Mouse (Mus musculus) embryonic facial prominence, embryonic 15.5 days (tissue): ENCODE data around the gene Ltb. TPM values are rescaled to one million over a fixed set of nuclear protein-coding genes. Genes with fewer than 3 reads are reported as not detected.

Source experiments
- ATAC-seq: fragments of 200-750 bp; cut with Nextera tagmentation; 2 replicates; pipeline ENCODE4 v1.8.0; 2017; ENCODE audit warnings: low read depth, moderate TSS enrichment; ENCODE audit not compliant: insufficient number of reproducible peaks, low FRiP score, low TSS enrichment
- H3K27ac ChIP-seq: fragments of 300-500 bp; sonication (generic); replicated peaks from 2 replicates; pipeline ENCODE4 v1.5.1; 2015; ENCODE audit warnings: mild to moderate bottlenecking, inconsistent platforms
- H3K27me3 ChIP-seq: fragments of 300-500 bp; sonication (generic); 2 replicates; pipeline ENCODE4 v1.6.1; 2015; ENCODE audit warnings: inconsistent platforms
- H3K36me3 ChIP-seq: fragments of 300-500 bp; sonication (generic); 2 replicates; pipeline ENCODE4 v1.6.1; 2015; ENCODE audit warnings: mild to moderate bottlenecking, inconsistent platforms
- H3K4me1 ChIP-seq: fragments of 300-500 bp; sonication (generic); 2 replicates; pipeline ENCODE4 v1.6.1; 2015; ENCODE audit warnings: inconsistent platforms
- H3K4me2 ChIP-seq: fragments of 300-500 bp; sonication (generic); replicated peaks from 2 replicates; pipeline ENCODE4 v1.6.1; 2015; ENCODE audit warnings: mild to moderate bottlenecking, inconsistent platforms
- H3K4me3 ChIP-seq: fragments of 300-500 bp; sonication (generic); replicated peaks from 2 replicates; pipeline ENCODE4 v1.5.1; 2015; ENCODE audit warnings: mild to moderate bottlenecking, inconsistent platforms
- H3K9ac ChIP-seq: fragments of 300-500 bp; sonication (generic); 2 replicates; pipeline ENCODE4 v1.6.1; 2015; ENCODE audit warnings: inconsistent platforms
- H3K9me3 ChIP-seq: fragments of 300-500 bp; sonication (generic); replicated peaks from 2 replicates; pipeline ENCODE4 v1.6.1; 2016; ENCODE audit warnings: inconsistent platforms
- WGBS: fragments of 180-500 bp; shearing (Covaris S2); methylation state at CpG from one replicate; pipeline ENCODE4 v1.1.7; 2015; 5-methylcytosine and 5-hydroxymethylcytosine counted together
- polyA plus RNA-seq: library from polyadenylated mRNA; unstranded; fragments of >200 nt; fragmentation: Nextera tagmentation; extraction: Ambion mirVana; gene quantifications from 2 replicates; pipeline ENCODE4 v1.2.1, GENCODE M21; 2015

Ltb gene
- polyA plus RNA-seq, 1 experiment from 2014 or later = 2.3 TPM

GRCm38 (mm10) chr17:35157661-35158175 is 36.5 kb upstream of the Ltb start:
- Histone ChIP-seq H3K27ac (no peak overlapping the region), H3K4me3 (no peak overlapping the region), H3K27me3 (no peaks in the 10 kb centered on the region), H3K4me1 (peaks cover 24% of the 10 kb centered on the region), H3K36me3 (peaks cover 97% of the 10 kb centered on the region), H3K9ac (no peak overlapping the region), H3K9me3 (no peaks in the 10 kb centered on the region), H3K4me2 (no peak overlapping the region)
- ATAC-seq = no peak
- 88% methylated on average over 8 of the region's 8 CpGs for WGBS

- Histone ChIP-seq H3K4me3 (no peak overlapping the region), H3K27ac (no peak overlapping the region), H3K9ac (no peak overlapping the region), H3K27me3 (no peaks in the 10 kb centered on the region), H3K9me3 (no peaks in the 10 kb centered on the region), H3K36me3 (peaks cover 84% of the 10 kb centered on the region), H3K4me2 (no peak overlapping the region), H3K4me1 (peaks cover 32% of the 10 kb centered on the region)
- no peak for ATAC-seq
- WGBS = 90% methylated on average over 16 of the region's 16 CpGs
Observed at GRCm38 (mm10) chr17:35158850-35159593, 35.2 kb upstream of the Ltb start.

GRCm38 (mm10) chr17:35159638-35160037 is 34.6 kb upstream of the Ltb start:
- ATAC-seq = no peak
- no peak overlapping the region for H3K9ac ChIP-seq
- H3K4me2 ChIP-seq = no peak overlapping the region
- H3K27me3 ChIP-seq = no peaks in the 10 kb centered on the region
- H3K4me3 ChIP-seq = no peak overlapping the region
- WGBS = 81% methylated on average over 7 of the region's 7 CpGs
- no peaks in the 10 kb centered on the region for H3K9me3 ChIP-seq
- no peak overlapping the region for H3K27ac ChIP-seq
- H3K4me1 ChIP-seq = peaks cover 28% of the 10 kb centered on the region
- peaks cover 78% of the 10 kb centered on the region for H3K36me3 ChIP-seq

- Histone ChIP-seq H3K4me3 (0 out of 2 replicates have a peak overlapping the region, but pooled peaks have one; percentile 100), H3K36me3 (peaks cover 60% of the 10 kb centered on the region), H3K4me1 (peaks cover 34% of the 10 kb centered on the region), H3K4me2 (no peak overlapping the region), H3K9me3 (no peaks in the 10 kb centered on the region), H3K9ac (no peak overlapping the region), H3K27ac (no peak overlapping the region), H3K27me3 (no peaks in the 10 kb centered on the region)
- WGBS = 81% methylated on average over 11 of the region's 11 CpGs
- ATAC-seq = no peak
Observed at GRCm38 (mm10) chr17:35161421-35161820, 32.8 kb upstream of the Ltb start.

GRCm38 (mm10) chr17:35162121-35162520 is 32.1 kb upstream of the Ltb start:
- H3K4me1 ChIP-seq = peaks cover 35% of the 10 kb centered on the region
- H3K4me3 ChIP-seq = peak overlapping the region; percentile 100
- H3K9me3 ChIP-seq = no peaks in the 10 kb centered on the region
- peak overlapping the region; percentile 88 for H3K4me2 ChIP-seq
- H3K27me3 ChIP-seq = no peaks in the 10 kb centered on the region
- no peak for ATAC-seq
- H3K27ac ChIP-seq = peak overlapping the region; percentile 39
- no peak overlapping the region for H3K9ac ChIP-seq
- H3K36me3 ChIP-seq = peaks cover 53% of the 10 kb centered on the region
- 67% methylated on average over 14 of the region's 14 CpGs for WGBS

GRCm38 (mm10) chr17:35162730-35163129 is 31.5 kb upstream of the Ltb start:
- Histone ChIP-seq H3K4me3 (peak overlapping the region; percentile 100), H3K4me2 (peak overlapping the region; percentile 88), H3K27ac (peak overlapping the region; percentile 39), H3K36me3 (peaks cover 47% of the 10 kb centered on the region), H3K9me3 (no peaks in the 10 kb centered on the region), H3K27me3 (no peaks in the 10 kb centered on the region), H3K9ac (peak overlapping the region; percentile 100), H3K4me1 (peaks cover 35% of the 10 kb centered on the region)
- no peak for ATAC-seq
- 31% methylated on average over 12 of the region's 12 CpGs for WGBS

GRCm38 (mm10) chr17:35163326-35164081 is 30.7 kb upstream of the Ltb start:
- Histone ChIP-seq H3K4me1 (peaks cover 35% of the 10 kb centered on the region), H3K4me2 (peak overlapping the region; percentile 88), H3K4me3 (peak overlapping the region; percentile 100), H3K27me3 (no peaks in the 10 kb centered on the region), H3K9me3 (no peaks in the 10 kb centered on the region), H3K27ac (peak overlapping the region; percentile 100), H3K9ac (peak overlapping the region; percentile 100), H3K36me3 (peaks cover 39% of the 10 kb centered on the region)
- WGBS = 6% methylated on average over 8 of the region's 8 CpGs
- no peak for ATAC-seq

GRCm38 (mm10) chr17:35164218-35164567 is 30.0 kb upstream of the Ltb start:
- peaks cover 35% of the 10 kb centered on the region for H3K4me1 ChIP-seq
- no peaks in the 10 kb centered on the region for H3K27me3 ChIP-seq
- peak overlapping the region; percentile 88 for H3K4me2 ChIP-seq
- WGBS = 0% methylated on average over 28 of the region's 28 CpGs
- no peak for ATAC-seq
- peak overlapping the region; percentile 100 for H3K4me3 ChIP-seq
- no peaks in the 10 kb centered on the region for H3K9me3 ChIP-seq
- peak overlapping the region; percentile 100 for H3K27ac ChIP-seq
- peaks cover 32% of the 10 kb centered on the region for H3K36me3 ChIP-seq
- H3K9ac ChIP-seq = peak overlapping the region; percentile 100

GRCm38 (mm10) chr17:35164568-35165450 is 29.4 kb upstream of the Ltb start, which contains the start of gene Prrc2a:
TSS of gene Prrc2a (minus strand) at chr17:35164897.
- ATAC-seq = peak; percentile 95
- H3K9me3 ChIP-seq = no peaks in the 10 kb centered on the region
- peak within 1 kb of the TSS; percentile 100 for H3K4me3 ChIP-seq
- WGBS = under 1% methylated on average over 74 of the region's 89 CpGs
- H3K27me3 ChIP-seq = no peaks in the 10 kb centered on the region
- peaks cover 35% of the 10 kb centered on the region for H3K4me1 ChIP-seq
- H3K36me3 ChIP-seq = peaks cover 26% of the 10 kb centered on the region
- H3K27ac ChIP-seq = peak within 1 kb of the TSS; percentile 100
- peak within 1 kb of the TSS; percentile 88 for H3K4me2 ChIP-seq
- H3K9ac ChIP-seq = peak within 1 kb of the TSS; percentile 100

GRCm38 (mm10) chr17:35165451-35166155 is 28.6 kb upstream of the Ltb start:
- Histone ChIP-seq H3K9ac (peak overlapping the region; percentile 44), H3K4me2 (peak overlapping the region; percentile 50), H3K4me1 (peaks cover 35% of the 10 kb centered on the region), H3K4me3 (peak overlapping the region; percentile 100), H3K9me3 (no peaks in the 10 kb centered on the region), H3K36me3 (peaks cover 18% of the 10 kb centered on the region), H3K27me3 (no peaks in the 10 kb centered on the region), H3K27ac (peak overlapping the region; percentile 100)
- no peak for ATAC-seq
- WGBS = 20% methylated on average over 12 of the region's 12 CpGs
